Mouse (Mus musculus) kidney, postnatal 0 days (tissue): ENCODE data around the gene Gm8011. TPM values are rescaled to one million over a fixed set of nuclear protein-coding genes. Genes with fewer than 3 reads are reported as not detected.
"Not testable (repeated sequence)": the region's sequence is repeated elsewhere in the genome, so short reads cannot be mapped to it uniquely, and the experiment has no call there.

ENCODE experiments used
- ATAC-seq: fragments of 200-750 bp; cut with Nextera tagmentation; replicated peaks from 2 replicates; pipeline ENCODE4 v1.8.0; 2017; ENCODE audit warnings: low read depth, moderate number of reproducible peaks, moderate TSS enrichment, moderate library complexity; ENCODE audit not compliant: low FRiP score
- DNase-seq: peaks from one replicate; pipeline ENCODE4 v3.0.0-alpha.2; 2016; ENCODE audit warnings: low spot score
- H3K27ac ChIP-seq: fragments of 300-500 bp; sonication (generic); 2 replicates; pipeline ENCODE4 v1.5.1; 2014; ENCODE audit warnings: mild to moderate bottlenecking
- H3K27me3 ChIP-seq: fragments of 300-500 bp; sonication (generic); 2 replicates; pipeline ENCODE4 v1.6.1; 2014; ENCODE audit warnings: low read length, mixed read lengths; ENCODE audit not compliant: insufficient read depth
- H3K36me3 ChIP-seq: fragments of 300-500 bp; sonication (generic); 2 replicates; pipeline ENCODE4 v1.6.1; 2014; ENCODE audit warnings: low read length, mixed read lengths; ENCODE audit not compliant: insufficient read depth
- H3K4me1 ChIP-seq: fragments of 300-500 bp; sonication (generic); replicated peaks from 2 replicates; pipeline ENCODE4 v1.6.1; 2014; ENCODE audit warnings: antibody characterized with exemption, low read length, mixed read lengths; ENCODE audit not compliant: insufficient read depth
- H3K4me2 ChIP-seq: fragments of 300-500 bp; sonication (generic); 2 replicates; pipeline ENCODE4 v1.6.1; 2014; ENCODE audit warnings: mild to moderate bottlenecking, low read length, moderate library complexity, mixed read lengths
- H3K4me3 ChIP-seq: fragments of 300-500 bp; sonication (generic); replicated peaks from 2 replicates; pipeline ENCODE4 v1.5.1; 2014; ENCODE audit warnings: low read depth, low read length
- H3K9ac ChIP-seq: fragments of 300-500 bp; sonication (generic); 2 replicates; pipeline ENCODE4 v1.6.1; 2014; ENCODE audit warnings: low read depth, low read length
- H3K9me3 ChIP-seq: fragments of 300-500 bp; sonication (generic); replicated peaks from 2 replicates; pipeline ENCODE4 v1.6.1; 2016; ENCODE audit warnings: low read length, inconsistent platforms, mixed read lengths
- WGBS: fragments of 180-500 bp; shearing (Covaris S2); extraction: QIAGEN DNeasy Blood & Tissue Kit; methylation state at CpG from one replicate; pipeline ENCODE4 v1.1.7; 2014; 5-methylcytosine and 5-hydroxymethylcytosine counted together
- polyA plus RNA-seq: library from polyadenylated mRNA; unstranded; fragments of >200 nt; fragmentation: Nextera tagmentation; extraction: Ambion mirVana; gene quantifications from 2 replicates; pipeline ENCODE4 v1.2.1, GENCODE M21; 2015

The Gm8011 gene
- not detected in 2 replicates for polyA plus RNA-seq

DNA sequence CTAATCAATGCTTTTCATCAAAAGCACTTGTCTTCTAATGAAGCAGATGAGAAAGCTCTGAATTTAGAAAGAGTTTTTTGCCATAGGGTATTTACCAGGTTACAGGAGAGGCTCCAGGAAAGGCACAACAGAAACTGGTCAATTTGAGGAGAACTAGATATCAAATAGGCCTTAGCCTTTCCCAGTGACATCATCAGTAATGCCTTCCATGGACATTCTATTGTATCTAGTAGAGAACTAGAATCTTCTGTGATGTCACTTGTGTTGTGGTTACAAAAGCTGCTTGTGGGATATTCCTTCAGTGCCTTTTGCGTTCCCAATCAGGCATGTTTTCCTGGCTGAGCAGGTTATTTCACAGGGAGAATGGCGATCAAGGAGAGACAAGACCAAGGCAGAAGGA is at the start of gene Gm8011:
Gm8011 (plus strand) TSS at position 301 of the 400 bp plus-strand sequence.
- H3K9ac ChIP-seq, H3K36me3 ChIP-seq, H3K27me3 ChIP-seq, H3K4me2 ChIP-seq, ATAC-seq, H3K4me3 ChIP-seq, DNase-seq, H3K27ac ChIP-seq, H3K9me3 ChIP-seq, H3K4me1 ChIP-seq: not testable (repeated sequence)
- 44% methylated on average over 2 of the region's 2 CpGs for WGBS

DNA sequence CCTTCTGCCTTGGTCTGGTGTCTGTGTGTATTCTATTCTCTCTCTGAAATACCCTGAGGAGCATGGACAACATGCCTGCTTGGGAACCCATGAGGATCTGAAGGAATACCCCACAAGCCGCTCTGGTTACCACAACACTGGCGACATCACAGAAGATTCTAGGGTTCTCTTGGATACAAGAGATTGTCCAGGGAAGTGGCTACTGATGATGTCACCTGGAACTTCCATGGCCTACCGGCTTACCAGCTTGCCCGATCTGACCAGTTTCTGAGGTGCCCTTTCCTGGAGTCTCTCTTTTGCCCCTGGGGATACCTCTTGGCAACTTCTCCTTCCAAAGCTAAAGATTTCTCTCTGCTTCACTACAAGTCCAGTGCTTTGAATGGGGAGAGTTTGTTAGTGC is 24.1 kb upstream of the Gm8011 start, which contains the start of gene Gm8005:
Gm8005 (minus strand) TSS at position 101 of the 400 bp plus-strand sequence.
- H3K4me2 ChIP-seq, ATAC-seq, H3K4me1 ChIP-seq, H3K27ac ChIP-seq, H3K9ac ChIP-seq, H3K9me3 ChIP-seq, H3K36me3 ChIP-seq, DNase-seq, H3K27me3 ChIP-seq, H3K4me3 ChIP-seq: not testable (repeated sequence)
- WGBS: 97% methylated on average over 2 of the region's 4 CpGs

DNA sequence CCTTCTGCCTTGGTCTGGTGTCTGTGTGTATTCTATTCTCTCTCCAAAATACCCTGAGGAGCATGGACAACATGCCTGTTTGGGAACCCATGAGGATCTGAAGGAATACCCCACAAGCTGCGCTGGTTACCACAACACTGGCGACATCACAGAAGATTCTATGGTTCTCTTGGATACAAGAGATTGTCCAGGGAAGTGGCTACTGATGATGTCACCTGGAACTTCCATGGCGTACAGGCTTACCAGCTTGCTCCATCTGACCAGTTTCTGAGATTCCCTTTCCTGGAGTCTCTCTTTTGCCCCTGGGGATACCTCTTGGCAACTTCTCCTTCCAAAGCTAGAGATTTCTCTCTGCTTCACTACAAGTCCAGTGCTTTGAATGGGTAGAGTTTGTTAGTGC is 38.6 kb downstream of the Gm8011 start, which contains the start of gene Gm8020:
Gm8020 (minus strand) TSS at position 101 of the 400 bp plus-strand sequence.
- H3K4me3 ChIP-seq, H3K9ac ChIP-seq, H3K4me2 ChIP-seq, DNase-seq, H3K4me1 ChIP-seq, H3K9me3 ChIP-seq, H3K27me3 ChIP-seq, ATAC-seq, H3K27ac ChIP-seq, H3K36me3 ChIP-seq: not testable (repeated sequence)
- WGBS: no CpG with 5 or more reads among the region's 3 CpGs

Other genes starting within 250 kb of the Gm8011 start
- gene Gm17026, start 203.8 kb upstream of the Gm8011 start, polyA plus RNA-seq: not detected in 2 replicates
- gene Gm9611, start 166.5 kb upstream of the Gm8011 start, polyA plus RNA-seq: not detected in 2 replicates
- not detected in 2 replicates for gene Gm7995, start 153.7 kb upstream of the Gm8011 start, polyA plus RNA-seq
- not detected in 2 replicates for gene Gm8005, start 24.2 kb upstream of the Gm8011 start, polyA plus RNA-seq
- not detected in 2 replicates for gene Gm8020, start 38.5 kb downstream of the Gm8011 start, polyA plus RNA-seq
- gene Gm8024, start 60.4 kb downstream of the Gm8011 start, polyA plus RNA-seq: not detected in 2 replicates
- gene Gm17124, start 136.0 kb downstream of the Gm8011 start, polyA plus RNA-seq: not detected in 2 replicates
- gene Gm3633, start 178.0 kb downstream of the Gm8011 start, polyA plus RNA-seq: not detected in 2 replicates
- not detected in 2 replicates for gene Gm10378, start 192.1 kb downstream of the Gm8011 start, polyA plus RNA-seq